Mouse (Mus musculus) C2C12 (cell line): ENCODE data around the gene Sv2b. TPM values are rescaled to one million over a fixed set of nuclear protein-coding genes. Genes with fewer than 3 reads are reported as not detected.

Experiments
- H3K27me3 ChIP-seq: one replicate; pipeline ENCODE4 v1.6.1; 2011; ENCODE audit not compliant: control insufficient read depth, insufficient read depth, insufficient read length
- H3K36me3 ChIP-seq: one replicate; pipeline ENCODE4 v1.6.1; 2011; ENCODE audit not compliant: control insufficient read depth, insufficient read depth
- H3K4me3 ChIP-seq: one replicate; pipeline ENCODE4 v1.5.1; 2011; ENCODE audit warnings: mild to moderate bottlenecking, control low read depth; ENCODE audit not compliant: poor library complexity, insufficient read depth, severe bottlenecking
- H3K79me2 ChIP-seq: one replicate; pipeline ENCODE4 v1.6.1; 2011; ENCODE audit not compliant: control insufficient read depth, insufficient read depth
- H3K79me3 ChIP-seq: one replicate; pipeline ENCODE4 v1.6.1; 2011; ENCODE audit warnings: low read depth, control low read depth
- H3ac ChIP-seq: one replicate; pipeline ENCODE3; 2011; ENCODE audit warnings: low read depth; ENCODE audit not compliant: control insufficient read depth, insufficient read length
- CEBPB ChIP-seq: IDR thresholded peaks from one replicate; pipeline ENCODE4 v1.6.1; 2011; ENCODE audit warnings: low read depth, mild to moderate bottlenecking, control low read depth, moderate library complexity
- CTCF ChIP-seq: IDR thresholded peaks from one replicate; pipeline ENCODE4 v1.5.1; 2011; ENCODE audit not compliant: control insufficient read depth, insufficient read depth, insufficient read length
- FOSL1 ChIP-seq: IDR thresholded peaks from one replicate; pipeline ENCODE4 v1.8.0; 2011; ENCODE audit warnings: mild to moderate bottlenecking, low read length; ENCODE audit not compliant: poor library complexity, insufficient read depth, severe bottlenecking
- MAX ChIP-seq: IDR thresholded peaks from one replicate; pipeline ENCODE4 v1.6.1; 2011; ENCODE audit warnings: mild to moderate bottlenecking, control low read depth
- MYOD1 ChIP-seq: IDR thresholded peaks from one replicate; pipeline ENCODE4 v1.6.1; 2011; ENCODE audit warnings: low read depth; ENCODE audit not compliant: control insufficient read depth, insufficient read length
- MYOG ChIP-seq: IDR thresholded peaks from one replicate; pipeline ENCODE4 v1.6.1; 2011; ENCODE audit not compliant: control insufficient read depth, insufficient read length; ENCODE audit errors: extremely low read depth
- USF1 ChIP-seq: IDR thresholded peaks from one replicate; pipeline ENCODE4 v1.6.1; 2011; ENCODE audit warnings: low read depth, mild to moderate bottlenecking, control low read depth, moderate library complexity
- polyA plus RNA-seq: library from polyadenylated mRNA; unstranded; fragments of >200 nt; fragmentation: generic; extraction: Trizol; gene quantifications from one replicate; pipeline ENCODE4 v1.2.1, GENCODE M21; 2012; ENCODE audit warnings: missing spikeins

The Sv2b gene
- polyA plus RNA-seq, 1 experiment, result 0.02 TPM

GRCm38 (mm10) chr7:75314873-75315272 lies 5.8 kb upstream of the Sv2b start:
- H3K79me3 ChIP-seq, result no peaks in the 10 kb centered on the region
- H3K36me3 ChIP-seq, result no peaks in the 10 kb centered on the region
- no peaks in the 10 kb centered on the region for H3K27me3 ChIP-seq
- H3K79me2 ChIP-seq, result no peaks in the 10 kb centered on the region
- H3K4me3 ChIP-seq, result no peak overlapping the region
- no peak overlapping the region for H3ac ChIP-seq
- TF ChIP-seq FOSL1 (no peak), MAX (no peak), USF1 (no peak), CEBPB (no peak), MYOD1 (no peak), MYOG (no peak), CTCF (no peak)

- H3K79me2 ChIP-seq, result no peaks in the 10 kb centered on the region
- no peak for TF ChIP-seq MYOD1
- TF ChIP-seq CEBPB, result no peak
- no peak for TF ChIP-seq MYOG
- TF ChIP-seq CTCF, result no peak
- TF ChIP-seq FOSL1, result no peak
- TF ChIP-seq USF1, result no peak
- TF ChIP-seq MAX, result no peak
- H3K36me3 ChIP-seq, result no peaks in the 10 kb centered on the region
- H3K79me3 ChIP-seq, result no peaks in the 10 kb centered on the region
- no peak overlapping the region for H3K4me3 ChIP-seq
- H3K27me3 ChIP-seq, result peaks cover 9% of the 10 kb centered on the region
- no peak overlapping the region for H3ac ChIP-seq
Measured at GRCm38 (mm10) chr7:75309570-75309969, 508 bp upstream of the Sv2b start.

- no peaks in the 10 kb centered on the region for H3K79me2 ChIP-seq
- peaks cover 9% of the 10 kb centered on the region for H3K27me3 ChIP-seq
- no peak overlapping the region for H3ac ChIP-seq
- H3K36me3 ChIP-seq, result no peaks in the 10 kb centered on the region
- TF ChIP-seq FOSL1 (no peak), CTCF (no peak), MYOD1 (no peak), USF1 (no peak), CEBPB (no peak), MYOG (no peak), MAX (no peak)
- H3K79me3 ChIP-seq, result no peaks in the 10 kb centered on the region
- no peak overlapping the region for H3K4me3 ChIP-seq
Measured at GRCm38 (mm10) chr7:75308140-75308456, 964 bp downstream of the Sv2b start.

DNA sequence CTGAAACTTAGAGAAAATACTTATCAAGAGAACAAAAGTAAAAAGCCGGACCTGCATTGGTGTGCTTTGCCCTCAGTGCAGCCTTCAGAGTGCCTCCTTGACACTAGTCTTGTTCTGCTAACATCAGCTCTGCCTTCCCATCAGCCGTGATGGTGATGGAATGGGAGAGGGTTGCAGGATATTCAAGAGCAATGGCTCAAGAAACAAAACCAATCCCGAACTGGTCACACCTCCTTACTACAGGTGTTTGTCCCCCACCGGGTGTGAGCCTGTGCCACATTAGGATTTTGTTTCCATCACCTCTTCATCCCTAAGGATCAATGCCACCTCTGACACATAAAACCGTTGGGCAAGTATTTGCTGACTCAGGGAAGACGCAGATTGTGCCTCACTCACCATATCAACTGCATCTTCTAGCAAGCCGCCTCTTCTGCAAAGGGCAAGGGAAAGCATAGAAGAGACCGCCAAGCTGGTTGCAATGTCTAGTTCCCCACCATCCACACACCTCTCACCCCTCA lies 1.4 kb downstream of the Sv2b start:
- Histone ChIP-seq H3K4me3 (no peak overlapping the region), H3K79me3 (no peaks in the 10 kb centered on the region), H3K79me2 (no peaks in the 10 kb centered on the region), H3K27me3 (peaks cover 9% of the 10 kb centered on the region), H3ac (no peak overlapping the region), H3K36me3 (no peaks in the 10 kb centered on the region)
- TF ChIP-seq FOSL1 (no peak), MYOD1 (no peak), CTCF (no peak), CEBPB (no peak), MYOG (no peak), USF1 (no peak), MAX (no peak)

DNA sequence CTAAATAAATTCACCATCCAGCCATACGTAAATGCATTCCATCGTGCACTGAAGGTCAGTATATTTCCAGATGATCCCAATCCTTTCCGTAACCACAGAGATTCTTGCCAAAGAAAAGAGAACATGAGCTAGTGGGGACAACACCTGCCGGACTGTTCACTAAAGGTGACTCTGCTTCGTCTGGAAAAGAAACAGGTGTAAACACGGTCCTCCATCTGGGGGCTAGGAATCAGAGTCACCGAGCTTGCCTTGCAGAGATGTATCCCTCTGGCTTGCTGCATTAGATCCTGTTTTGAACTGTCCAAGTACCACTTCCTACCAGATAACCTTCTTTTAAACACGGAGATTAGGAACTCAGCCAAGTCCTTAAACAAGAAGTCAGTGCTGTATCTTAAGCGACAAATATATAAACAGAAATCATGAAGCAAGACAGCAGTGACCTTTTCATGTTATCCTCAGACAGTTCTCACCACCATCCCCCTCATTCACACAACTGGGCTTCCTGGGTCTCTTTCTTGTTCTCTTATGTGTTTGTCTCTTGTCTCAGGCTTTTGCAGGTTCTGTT lies 3.1 kb downstream of the Sv2b start:
- no peak overlapping the region for H3ac ChIP-seq
- no peaks in the 10 kb centered on the region for H3K36me3 ChIP-seq
- no peaks in the 10 kb centered on the region for H3K79me3 ChIP-seq
- H3K27me3 ChIP-seq, result peaks cover 9% of the 10 kb centered on the region
- no peaks in the 10 kb centered on the region for H3K79me2 ChIP-seq
- TF ChIP-seq MAX, result no peak
- TF ChIP-seq CEBPB, result no peak
- no peak for TF ChIP-seq USF1
- no peak for TF ChIP-seq MYOD1
- no peak for TF ChIP-seq MYOG
- no peak for TF ChIP-seq FOSL1
- TF ChIP-seq CTCF, result no peak
- H3K4me3 ChIP-seq, result no peak overlapping the region
